Mouse (Mus musculus): Measurements from ENCODE around the gene Mtmr1.

The Mtmr1 gene

GRCm38 (mm10) chrX:71442916-71443315, 78.4 kb downstream of the Mtmr1 start:
- in situ Hi-C loops (cut with MboI, MseI): no loop called here

DNA sequence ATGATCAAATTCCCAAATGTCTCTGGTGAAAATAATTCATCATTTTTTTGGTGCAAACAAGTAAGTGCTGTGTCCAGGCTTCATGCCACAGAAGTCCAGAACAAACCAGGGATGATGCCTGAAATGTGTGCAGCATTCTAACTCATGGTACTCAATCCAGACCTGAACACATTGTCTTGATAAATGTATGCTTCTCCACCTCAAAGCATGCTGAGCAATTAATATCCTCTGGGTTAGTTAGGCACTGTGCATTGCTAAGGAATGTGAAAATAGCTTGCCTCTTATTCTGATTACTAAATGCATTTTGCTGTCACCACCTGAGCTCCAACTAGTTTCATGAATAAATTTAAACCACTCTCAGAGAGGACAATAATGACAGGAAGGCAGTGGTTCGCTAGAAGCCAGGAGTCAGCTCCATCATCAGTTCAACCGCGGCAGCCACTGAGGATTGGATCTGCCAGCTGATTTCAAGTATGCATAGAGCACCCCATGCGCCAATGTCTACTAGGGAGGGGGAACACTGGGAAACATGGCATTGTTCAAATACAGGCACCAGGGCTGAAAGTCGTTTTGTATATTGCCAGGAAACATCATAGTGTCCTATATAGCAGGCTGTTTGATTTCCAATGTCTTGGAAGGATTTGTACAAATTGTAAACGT, 91.6 kb downstream of the Mtmr1 start:
- in situ Hi-C loops (cut with MboI, MseI): no loop called here

GRCm38 (mm10) chrX:71464138-71464826, 99.7 kb downstream of the Mtmr1 start:
- in situ Hi-C loops (cut with MboI, MseI): no loop called here

- in situ Hi-C loops (cut with MboI, MseI): no loop called here
Observed at GRCm38 (mm10) chrX:71465417-71465816, 100.9 kb downstream of the Mtmr1 start.

DNA sequence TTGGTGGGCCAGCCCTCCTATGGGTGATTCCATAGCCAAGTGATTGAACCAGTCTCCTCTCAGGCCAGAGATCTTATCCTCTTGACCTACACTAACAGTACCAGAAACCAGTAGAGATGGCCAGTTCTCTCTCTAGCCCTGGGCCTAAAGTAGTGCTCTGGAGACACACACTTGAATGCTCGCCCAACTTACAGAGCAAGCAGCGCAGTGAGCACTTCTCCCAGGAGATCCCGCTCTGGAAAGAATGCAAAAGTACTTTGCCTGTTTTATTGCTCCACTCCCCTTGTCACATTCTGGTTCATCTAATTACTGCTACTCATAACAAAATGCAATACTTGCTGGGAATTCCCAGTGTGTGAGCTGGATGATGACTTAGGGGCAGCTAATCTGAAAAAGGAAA, 102.9 kb downstream of the Mtmr1 start:
- in situ Hi-C loops (cut with MboI, MseI): no loop called here

Data from T-helper 2 cell (primary cell).